Mouse (Mus musculus) CD8-positive naive resting alpha-beta T cell, adult 2 months (primary cell): ENCODE results near the gene Mark2.

Experiments
- DNase-seq, 2 experiments: peaks; one replicate each; pipeline ENCODE4 v3.0.0; 2022; ENCODE audit warnings: low read depth in 2 of 2, low spot score in 2 of 2

The Mark2 gene

DNA sequence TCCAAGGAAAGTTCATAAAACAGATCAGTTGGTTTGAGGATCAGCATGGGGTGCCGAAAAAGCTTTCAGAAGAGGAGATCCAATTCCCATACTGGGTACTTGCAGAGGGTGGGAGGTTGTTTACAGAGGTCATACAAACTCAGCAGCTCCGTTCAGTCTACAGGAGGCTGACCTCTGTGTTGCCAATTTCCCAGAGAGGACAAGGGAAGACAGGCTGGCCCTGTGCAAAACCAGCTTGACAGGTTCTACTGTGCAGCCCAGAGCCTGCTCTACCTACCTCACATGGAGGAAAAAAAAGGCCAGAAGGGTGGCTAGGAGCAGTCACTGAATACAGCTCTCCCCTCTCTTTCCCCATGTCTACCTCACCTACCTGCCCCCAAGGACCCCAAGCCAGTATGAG is 7.6 kb downstream of the Mark2 start:
- no peak for DNase-seq

DNA sequence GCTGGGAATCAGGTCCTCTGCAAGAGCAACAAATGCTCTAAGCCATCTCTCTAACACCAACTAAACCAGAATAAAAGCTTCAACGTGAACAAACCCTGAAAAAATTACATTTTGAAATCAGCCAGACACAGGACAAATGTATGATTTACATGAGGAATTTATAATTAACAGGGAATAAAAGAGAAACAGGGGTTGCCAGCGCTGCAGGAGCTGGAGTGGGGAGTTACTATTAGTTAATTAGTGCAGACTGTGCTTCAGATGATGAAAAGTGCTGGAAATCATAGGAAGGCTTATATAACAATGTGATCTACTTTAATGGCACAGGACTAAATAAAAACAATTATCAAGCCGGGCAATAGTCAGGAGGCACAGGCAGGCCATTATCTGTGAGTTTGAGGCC is 20.3 kb downstream of the Mark2 start:
- no peak for DNase-seq

DNA sequence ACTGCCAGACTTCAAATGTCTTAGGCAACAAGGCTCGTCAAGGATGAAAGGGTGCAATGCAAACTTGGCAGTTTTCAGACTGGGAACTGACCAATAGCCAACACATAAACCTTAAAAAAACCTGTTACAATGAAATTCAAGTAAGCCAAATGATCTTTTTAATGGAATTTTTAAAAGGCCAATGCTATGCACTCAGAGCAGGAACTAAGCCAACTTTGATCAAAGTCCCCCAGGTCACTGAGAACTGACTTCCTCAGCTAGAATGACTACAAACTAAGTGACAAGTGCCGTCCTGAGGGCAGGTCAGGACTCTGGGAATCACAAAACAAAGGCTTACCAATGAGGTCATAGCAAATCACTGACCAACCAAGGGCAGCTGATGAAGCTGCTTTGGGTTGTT is 21.5 kb downstream of the Mark2 start:
- no peak for DNase-seq

DNA sequence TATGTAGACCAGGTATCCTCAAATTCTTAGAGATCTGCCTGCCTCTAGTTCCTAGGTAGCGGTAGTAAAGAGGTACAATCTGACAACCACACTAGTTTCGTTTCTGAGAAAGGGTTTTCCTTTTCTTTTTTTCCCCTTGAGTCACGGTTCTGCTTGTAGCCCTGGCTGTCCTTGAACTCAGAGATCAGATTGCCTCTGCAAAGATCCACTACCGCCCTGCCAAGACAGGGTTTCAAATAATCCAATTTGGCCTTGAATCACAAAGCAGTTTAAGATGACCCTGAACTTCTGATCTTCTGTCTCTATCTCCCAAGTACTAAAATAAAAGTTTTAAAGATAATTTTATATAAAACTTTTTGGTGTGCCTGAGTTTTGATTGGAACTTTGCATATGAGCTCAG is 23.9 kb downstream of the Mark2 start:
- no peak for DNase-seq

DNA sequence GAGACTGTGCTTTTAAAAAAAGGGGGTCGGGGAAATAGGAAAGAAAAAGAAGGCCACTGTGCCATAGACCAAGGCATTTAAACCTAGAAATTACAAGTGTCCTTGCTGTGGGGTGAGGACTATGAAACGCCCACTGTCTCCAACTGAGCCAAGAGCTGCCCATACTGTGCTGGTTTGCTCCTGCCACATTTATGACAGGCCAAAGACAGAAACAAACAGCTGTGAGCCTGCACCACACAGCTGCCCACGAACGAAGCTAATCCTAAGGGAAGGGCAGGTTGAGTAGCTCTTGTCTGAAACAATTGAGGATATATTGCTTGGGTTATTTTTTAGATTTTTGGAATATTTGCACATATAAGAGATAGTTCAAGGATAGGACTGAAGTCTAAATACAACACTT is 24.8 kb downstream of the Mark2 start:
- no peak for DNase-seq

DNA sequence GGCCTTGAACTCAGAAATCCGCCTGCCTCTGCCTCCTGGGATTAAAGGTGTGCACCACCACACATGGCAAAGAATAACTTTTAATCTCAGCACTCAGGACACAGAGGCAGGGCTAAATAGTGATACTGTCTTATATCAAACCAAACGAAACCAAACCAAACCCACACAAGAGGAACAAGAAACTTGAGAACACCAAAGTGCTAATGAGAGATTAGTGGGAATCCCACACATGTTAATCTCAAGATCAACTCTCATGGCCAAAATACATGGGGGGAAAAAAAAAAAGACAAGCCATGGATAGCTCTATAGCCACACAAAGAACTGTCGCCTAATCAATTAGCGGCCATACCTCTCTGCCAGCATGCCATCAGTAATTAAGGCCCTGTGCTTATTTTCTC is 26.1 kb downstream of the Mark2 start:
- no peak for DNase-seq

DNA sequence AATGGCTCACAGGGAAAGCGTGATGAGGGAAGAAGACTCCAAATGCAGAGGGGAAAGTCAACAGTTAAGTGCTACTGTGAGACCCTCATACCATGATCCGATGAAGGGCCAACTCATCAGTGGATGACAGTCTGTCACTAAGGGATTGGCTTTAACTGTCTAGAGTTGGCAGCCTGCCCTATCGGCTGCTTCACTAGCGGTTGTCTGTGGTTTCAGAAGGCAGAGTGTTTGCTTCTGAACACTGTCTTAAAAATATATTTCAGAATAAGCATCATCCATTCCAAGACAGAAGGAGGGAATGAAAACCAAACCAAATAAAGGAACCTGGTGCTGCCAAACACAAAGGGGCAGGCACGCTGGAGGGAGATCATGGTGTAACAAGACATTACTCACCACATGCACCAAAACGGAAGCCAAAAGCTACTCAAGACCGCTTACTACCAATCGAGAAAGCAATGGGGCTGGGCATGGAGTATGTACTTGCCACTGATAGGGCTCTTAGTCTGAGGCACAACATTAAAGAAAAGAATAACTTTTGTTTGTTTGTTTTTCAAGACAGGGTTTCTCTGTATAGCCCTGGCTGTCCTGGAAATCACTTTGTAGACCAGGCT is 26.6 kb downstream of the Mark2 start:
- peak; percentile 19 to 40 for DNase-seq

DNA sequence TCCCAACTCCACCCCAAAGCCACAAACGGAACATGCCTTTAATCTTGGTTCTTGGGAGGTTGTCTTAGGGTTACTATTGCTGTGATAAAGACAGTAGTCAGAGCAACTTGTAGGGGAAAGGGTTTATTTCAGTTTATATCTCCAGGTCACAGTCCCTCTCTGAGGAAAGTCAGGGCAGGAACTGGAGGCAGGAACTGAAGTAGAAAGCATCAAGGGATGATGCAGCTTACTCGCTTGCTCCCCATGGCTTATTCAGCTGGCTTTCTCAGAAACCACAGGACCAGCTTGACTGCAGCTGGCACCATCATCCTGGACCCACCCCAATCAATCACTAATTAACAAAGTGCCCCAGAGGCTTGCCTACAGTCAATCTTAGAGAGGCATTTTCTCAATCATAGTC is 28.0 kb downstream of the Mark2 start:
- no peak for DNase-seq

DNA sequence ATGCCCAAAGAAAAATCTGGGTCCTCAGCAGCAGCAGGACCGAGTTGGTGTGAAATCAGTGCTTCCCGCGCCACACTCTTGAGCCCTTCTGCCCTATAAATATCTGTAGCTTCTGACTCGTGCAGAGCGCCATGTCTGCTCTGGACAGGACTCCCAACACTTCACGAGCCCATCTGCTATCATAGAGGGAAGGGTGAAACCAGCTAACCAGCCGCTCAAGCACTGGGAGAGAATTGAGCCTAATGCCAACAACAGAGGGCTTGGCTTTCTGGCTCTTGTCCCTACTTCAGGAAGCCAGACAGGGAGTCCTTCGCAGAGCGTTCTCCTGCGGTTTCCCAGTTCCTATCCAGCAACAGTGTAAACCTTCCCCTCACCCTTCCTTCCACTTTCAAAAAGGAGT is 30.4 kb downstream of the Mark2 start:
- DNase-seq = no peak

DNA sequence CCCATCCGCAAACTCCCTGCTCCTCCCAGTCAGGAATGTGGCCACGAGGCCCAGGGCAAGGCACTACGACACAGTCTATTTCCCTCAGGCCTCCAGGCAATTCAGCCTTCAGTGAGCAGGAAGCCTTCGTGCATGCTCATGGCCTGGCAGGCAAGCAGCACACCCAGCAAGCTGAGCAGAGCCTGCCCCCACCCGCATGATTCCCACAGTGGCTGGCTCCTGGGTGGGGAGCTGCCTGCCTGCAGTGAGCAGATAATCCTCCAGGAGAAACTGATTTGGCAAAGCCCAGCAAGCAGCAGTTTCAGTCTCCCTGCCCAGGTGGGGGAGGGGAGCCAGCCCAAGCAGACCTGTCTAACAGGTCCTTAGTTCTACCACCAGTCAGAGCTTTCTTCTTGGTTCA is 31.0 kb downstream of the Mark2 start:
- no peak for DNase-seq

DNA sequence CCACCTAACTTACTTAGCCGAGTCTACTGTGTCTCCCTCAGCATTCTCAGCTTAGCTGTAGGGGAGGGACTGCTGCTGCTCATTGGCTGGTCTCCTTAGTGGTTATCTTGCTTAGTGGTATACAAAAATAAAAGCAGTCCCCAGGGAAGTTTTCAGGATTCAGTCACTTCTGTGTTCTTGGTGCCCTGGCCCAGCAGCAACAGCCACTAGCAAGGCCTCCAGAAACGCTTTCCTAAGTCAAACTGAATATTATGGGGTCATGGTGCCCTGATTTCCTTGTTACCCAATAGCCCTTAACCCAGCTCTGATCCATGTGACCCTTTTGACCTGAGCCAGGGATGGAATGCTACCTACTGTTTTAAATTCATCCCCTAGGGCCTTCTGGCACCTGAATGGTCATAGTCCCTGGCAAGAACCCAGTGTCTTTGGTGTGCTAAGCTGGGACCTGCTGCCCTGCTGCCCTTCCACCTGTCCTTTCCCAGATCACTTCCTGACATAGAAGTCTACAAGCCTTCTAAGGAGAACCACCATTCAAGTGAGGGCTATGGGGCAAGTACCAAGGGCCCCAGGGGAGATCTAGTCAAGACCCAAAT is 31.8 kb downstream of the Mark2 start:
- no peak for DNase-seq

DNA sequence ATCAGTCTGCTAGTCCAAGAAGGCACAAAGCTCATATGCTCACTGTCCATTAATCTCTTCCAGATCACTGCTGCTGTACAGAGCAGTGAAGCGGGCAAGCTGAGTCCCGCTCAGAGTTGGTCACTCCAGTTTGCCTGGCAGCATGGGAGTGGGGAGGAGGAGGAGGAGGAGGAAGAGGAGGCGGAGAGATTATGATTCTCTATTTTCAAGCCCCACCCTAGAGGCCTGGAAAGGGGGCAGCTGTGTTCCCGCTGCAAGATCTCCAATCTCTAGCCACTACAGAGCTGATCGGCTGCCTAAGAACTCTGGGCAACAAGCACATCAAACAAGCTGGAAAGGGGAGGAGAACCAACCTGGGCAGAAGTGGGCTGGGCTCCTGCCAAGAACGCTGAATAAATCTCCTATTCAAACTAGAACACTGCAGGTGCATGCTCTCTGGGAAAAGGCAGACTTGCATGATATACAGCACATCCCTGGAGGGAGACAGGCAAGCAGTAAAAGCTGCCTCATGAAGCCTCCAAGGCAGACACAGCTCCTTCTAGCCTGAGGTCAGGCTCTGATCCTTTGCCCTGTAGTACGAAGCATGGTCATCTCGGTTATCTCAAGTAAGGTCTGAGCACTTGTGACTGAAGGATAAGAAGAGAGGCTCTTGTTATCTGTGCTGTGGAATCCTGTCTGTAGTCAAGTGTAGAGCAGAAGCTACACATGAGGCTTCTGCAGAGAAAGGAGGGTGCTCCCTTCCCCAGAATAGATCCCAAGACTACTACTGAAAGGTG is 33.5 kb downstream of the Mark2 start:
- no peak for DNase-seq

DNA sequence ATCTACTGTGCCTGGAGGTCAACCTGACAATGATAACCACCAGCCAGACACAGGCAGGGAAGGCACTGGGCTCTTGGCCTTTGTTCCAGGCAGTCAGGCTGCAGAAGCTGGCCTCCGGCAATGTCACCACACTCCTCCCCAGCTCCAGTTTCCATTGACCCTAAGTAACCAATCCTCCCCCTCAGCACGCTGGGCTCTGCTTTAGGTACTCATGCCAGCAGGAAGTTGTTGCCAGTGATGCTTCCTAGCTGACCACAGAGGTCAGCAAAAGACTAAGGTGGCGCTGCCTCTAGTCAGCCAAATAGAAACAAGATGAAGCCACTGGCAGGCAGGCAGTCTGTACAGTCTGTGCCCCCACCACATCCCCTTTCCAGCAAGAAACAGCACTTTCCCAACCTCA is 34.7 kb downstream of the Mark2 start:
- DNase-seq = no peak

DNA sequence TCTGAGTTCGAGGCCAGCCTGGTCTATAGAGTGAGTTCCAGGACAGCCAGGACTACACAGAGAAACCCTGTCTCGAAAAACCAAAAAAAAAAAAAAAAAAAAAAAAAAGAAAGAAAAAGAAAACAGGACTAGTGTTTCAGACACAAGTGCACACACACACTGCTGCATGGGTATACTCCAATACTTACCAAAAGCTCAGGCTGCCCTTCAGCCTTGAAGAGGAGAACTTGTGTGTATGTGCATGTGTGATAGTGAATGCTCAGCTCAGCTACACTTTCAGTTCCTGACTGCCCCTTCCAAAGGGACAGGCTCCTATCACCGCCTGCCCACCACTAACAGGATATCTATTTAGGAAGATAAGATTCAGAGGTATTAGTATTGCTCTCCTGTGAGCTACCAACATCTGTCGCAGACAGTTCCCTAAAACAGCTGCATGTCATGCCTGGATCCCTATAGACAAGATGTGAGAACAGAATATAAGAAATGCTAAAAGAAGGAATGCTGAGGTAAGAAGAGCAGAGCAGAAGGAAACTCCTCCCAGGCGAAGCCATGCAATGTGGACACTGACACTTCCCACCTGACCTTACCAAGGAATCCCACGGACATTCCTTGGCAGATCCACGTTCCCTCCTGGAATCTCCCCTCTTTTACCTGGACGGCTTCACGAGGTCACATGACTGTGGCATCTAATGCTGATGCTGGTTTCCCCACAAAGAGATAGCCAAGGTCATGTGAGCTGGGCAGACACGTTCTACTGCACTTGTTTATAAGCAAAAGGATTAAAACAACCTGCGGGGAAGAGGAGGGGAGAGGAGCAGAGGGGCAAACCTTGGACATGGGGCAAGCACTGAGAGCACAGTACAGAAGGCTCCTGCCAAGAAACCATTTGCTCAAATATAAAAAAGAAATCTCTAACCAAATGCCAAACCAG is 36.0 kb downstream of the Mark2 start:
- DNase-seq = no peak

DNA sequence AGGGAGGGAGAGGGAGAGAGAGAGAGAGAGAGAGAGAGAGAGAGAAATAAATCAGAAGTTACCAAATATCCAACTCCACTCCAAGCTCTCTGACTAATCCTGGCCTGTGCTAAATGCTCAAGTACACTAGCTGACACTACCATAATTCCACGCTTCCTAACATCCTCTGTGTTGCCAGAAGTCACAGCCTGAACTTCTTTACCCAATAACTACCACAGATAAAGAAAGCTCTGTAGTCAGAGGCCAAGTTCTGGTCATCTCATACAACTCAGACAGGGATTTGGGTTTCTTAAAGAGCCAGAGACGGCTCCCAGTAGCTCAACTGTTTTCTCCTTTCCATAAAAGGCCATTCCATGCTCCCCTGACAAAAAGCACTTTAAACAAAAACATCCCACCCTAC is 36.9 kb downstream of the Mark2 start:
- no peak for DNase-seq

DNA sequence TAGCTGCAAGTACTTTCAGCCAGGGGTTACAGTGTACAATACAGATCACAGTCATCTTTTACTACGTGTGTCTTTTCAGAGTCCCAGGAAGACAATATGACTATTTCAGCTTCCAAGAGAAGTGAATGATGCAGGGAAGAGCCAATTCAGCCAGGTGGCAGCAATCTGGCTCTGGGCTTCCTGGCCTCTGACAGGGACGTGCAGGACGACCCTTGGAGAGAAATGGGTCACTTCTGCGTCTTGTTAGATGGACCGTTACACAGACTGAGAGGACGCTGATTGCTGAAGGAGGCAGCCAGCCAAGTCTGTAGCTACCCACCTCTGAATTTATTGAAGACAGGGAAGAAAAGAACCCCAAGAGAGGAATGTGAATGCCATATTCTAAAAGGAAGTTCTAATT is 37.9 kb downstream of the Mark2 start:
- DNase-seq = no peak

DNA sequence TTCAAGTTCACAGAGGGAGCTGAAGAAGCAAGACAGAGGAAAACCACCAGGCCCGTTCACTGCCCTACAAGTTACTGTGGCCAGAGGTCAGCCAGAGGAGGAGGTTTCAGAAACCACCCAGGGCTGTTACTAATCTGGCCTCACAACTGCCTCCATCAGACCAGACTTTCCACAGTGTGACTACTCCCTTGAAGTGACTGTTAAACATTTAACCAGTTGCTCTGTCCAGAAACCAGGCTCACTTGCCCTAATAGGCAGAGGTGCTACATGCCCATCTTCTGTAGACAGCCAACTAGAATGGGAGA is 39.2 kb downstream of the Mark2 start:
- no peak for DNase-seq

DNA sequence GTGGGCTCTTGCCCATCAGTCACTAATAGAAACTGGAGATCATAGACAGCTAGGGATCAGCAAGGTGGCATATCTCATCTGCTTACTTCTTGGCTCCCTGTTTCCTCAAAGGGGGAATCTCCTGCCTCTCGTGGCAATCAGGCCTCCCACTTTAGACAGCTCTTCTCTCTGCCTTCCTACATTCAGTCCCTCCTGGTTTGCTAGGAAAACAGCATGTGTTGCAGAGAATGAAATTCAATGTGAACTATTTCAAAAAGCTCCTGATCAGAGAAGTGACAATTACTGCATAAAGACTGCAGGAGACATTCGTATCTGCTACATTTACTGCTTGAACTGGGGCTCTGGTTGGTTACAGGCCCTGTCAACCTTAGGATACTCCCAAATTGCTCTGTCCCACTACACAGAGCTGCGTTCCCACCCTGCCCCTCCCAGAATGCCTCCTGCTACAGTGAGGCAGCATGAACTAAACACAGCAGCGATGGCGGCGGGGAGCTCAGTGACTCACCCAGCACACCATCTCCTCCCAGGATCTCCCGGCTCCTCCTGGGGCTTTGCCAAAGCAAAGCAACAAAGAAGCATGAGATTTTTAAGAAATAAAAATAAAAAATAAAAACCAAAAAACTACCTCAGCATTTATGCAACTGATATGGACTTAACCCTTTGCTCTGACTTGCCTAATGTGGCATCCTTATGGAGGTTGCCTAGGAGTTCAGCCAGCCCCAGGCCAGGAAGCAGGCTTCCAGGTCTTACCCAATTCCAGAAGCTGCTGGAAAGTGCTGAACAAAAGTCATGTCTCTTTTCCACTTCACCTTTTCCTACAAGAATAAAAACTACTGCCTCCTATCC is 39.8 kb downstream of the Mark2 start:
- no peak for DNase-seq

DNA sequence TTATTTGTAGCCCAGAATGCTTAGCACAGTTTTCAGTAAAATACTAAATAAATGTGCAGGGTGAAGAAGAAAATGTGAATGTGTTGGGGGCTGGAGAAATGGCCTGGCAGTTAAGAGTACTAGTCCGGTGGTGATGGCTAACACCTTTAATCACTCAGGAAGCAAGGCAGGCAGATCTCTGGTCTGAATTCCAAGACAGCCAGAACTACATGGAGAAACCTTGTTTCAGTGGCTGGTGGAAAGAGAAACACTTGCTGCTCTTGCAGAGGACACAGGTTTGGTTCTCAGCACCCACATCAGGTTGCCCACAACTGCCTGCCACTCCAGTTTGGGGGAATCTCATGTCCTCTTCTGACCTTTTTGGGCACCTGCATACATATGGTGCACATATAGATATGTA is 41.6 kb downstream of the Mark2 start:
- no peak for DNase-seq

DNA sequence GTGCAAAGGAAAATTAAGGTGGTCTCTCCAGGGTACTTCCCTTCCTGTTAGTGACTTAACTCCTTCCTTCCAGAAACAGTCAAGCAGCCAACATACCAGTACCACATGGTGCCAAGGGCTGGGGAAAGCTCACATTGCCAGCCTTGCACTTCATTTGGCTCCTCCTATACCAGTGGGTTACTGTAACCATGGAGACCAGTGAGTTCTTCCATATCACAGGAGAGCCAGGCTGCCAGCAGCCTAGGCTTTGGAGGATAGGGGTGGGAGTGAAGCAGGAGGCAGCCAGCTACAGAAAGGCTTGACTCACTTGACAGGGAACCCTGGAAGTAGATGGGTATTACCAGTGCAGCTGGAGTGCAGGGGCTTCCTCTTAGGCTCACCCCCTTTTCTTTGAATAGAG is 42.6 kb downstream of the Mark2 start:
- DNase-seq = no peak

DNA sequence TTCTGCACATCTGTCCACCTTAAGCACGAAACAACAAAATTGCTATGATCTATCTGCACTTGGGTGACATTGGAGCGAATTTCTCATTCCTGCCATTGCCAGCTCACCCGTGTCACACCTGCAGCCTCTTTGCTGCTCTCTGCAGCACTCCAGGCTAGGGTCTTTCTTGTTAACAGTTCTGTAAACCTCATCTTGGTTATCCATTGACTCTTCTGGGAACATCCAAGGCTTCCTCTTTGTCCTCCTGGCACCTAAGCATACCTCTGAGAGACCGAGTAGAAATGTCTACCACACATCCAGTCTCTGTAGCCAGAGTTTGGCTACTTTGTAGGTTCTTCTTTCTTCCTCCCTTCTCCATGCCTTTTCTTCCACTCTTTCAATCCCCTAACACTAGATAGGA is 45.7 kb downstream of the Mark2 start:
- DNase-seq = no peak
